Mouse (Mus musculus): ENCODE results near the gene Ybx1.

GRCm38 (mm10) chr4:119301777-119302176, 7.4 kb upstream of the Ybx1 start:
- TF ChIP-seq CTCF (IDR thresholded peaks at IDR 0.05) (no peak), EP300 (IDR thresholded peaks at IDR 0.05) (no peak)

All from lung, postnatal 0 days (tissue).